In genomic region chr10:80053831-80054815, GRCm38 (mm10) we compare ENCODE assay signal across 9 mouse cellular contexts. TPM values are rescaled to one million over a fixed set of nuclear protein-coding genes. Genes with fewer than 3 reads are reported as not detected.
DNase-seq lines count a peak whose midpoint lies in the region; ATAC-seq and TF ChIP-seq lines count a peak whose summit lies in the region.
"Had no signal": no experiment of that assay in that cellular context is flagged by ENCODE, and none has a peak within 500 bp of the region (broad histone marks: within the 10 kb centered on the region; RNA-seq: fewer than 3 reads in every experiment).

No protein-coding gene starts in this region.

- intact Hi-C loops in left cerebral cortex, adult 2 months (cut with DNase I) = loop anchor here (2.0 kb wide), 1 partner anchor 61 kb away; the partner anchor contains the start of gene Stk11
- intact Hi-C loops in gastrocnemius, postnatal 36 days (cut with DNase I) = loop anchor here (1.0 kb wide), 1 partner anchor 60 kb away; no protein-coding TSS in a partner anchor

- 1% methylated on average over 77 of the region's 77 CpGs for whole genome bisulfite sequencing in intestine, embryonic 14.5 days
- WGBS in limb, embryonic 15.5 days = under 1% methylated on average over 77 of the region's 77 CpGs
- WGBS in midbrain, embryonic 14.5 days = 2% methylated on average over 76 of the region's 77 CpGs

- H3K4me2 ChIP-seq in intestine, embryonic 14.5 days (ENCODE audit: low read length) = peak overlapping the region; percentile 64
- peak overlapping the region; percentile 73 for H3K4me2 ChIP-seq in limb, embryonic 15.5 days
- H3K4me2 ChIP-seq in midbrain, embryonic 14.5 days (ENCODE audit: low read length) = peak overlapping the region; percentile 83

- no peaks in the 10 kb centered on the region for H3K9me3 ChIP-seq in intestine, embryonic 14.5 days (ENCODE audit: control insufficient read depth, low read length)
- no peaks in the 10 kb centered on the region for H3K9me3 ChIP-seq in limb, embryonic 15.5 days
- H3K9me3 ChIP-seq in midbrain, embryonic 14.5 days (ENCODE audit: control insufficient read depth, low read length) = no peaks in the 10 kb centered on the region

- H3K4me3 ChIP-seq in left cerebral cortex, adult 2 months = peak overlapping the region; percentile 90
- H3K4me3 ChIP-seq in intestine, embryonic 14.5 days (ENCODE audit: low read depth, low read length) = peak overlapping the region; percentile 81
- peak overlapping the region; percentile 89 for H3K4me3 ChIP-seq in limb, embryonic 15.5 days
- H3K4me3 ChIP-seq in midbrain, embryonic 14.5 days (replicated peaks; ENCODE audit: low read depth, low read length) = peak overlapping the region; percentile 83

- ATAC-seq in intestine, embryonic 14.5 days (replicated peaks; ENCODE audit: low FRiP score, low TSS enrichment, low read depth) = peak; percentile 63
- peak; percentile 19 for ATAC-seq in limb, embryonic 15.5 days (ENCODE audit: insufficient number of reproducible peaks, low FRiP score, low TSS enrichment, low read depth)
- peak; percentile 35 for ATAC-seq in midbrain, embryonic 14.5 days (ENCODE audit: low FRiP score, low TSS enrichment)

- H3K27me3 ChIP-seq in intestine, embryonic 14.5 days (replicated peaks; ENCODE audit: control insufficient read depth, insufficient read depth, low read length) = no peaks in the 10 kb centered on the region
- no peaks in the 10 kb centered on the region for H3K27me3 ChIP-seq in limb, embryonic 15.5 days
- H3K27me3 ChIP-seq in midbrain, embryonic 14.5 days (ENCODE audit: control insufficient read depth, insufficient read depth, low read length) = no peaks in the 10 kb centered on the region
- H3K27me3 ChIP-seq: Patski had no signal

- peaks cover 34% of the 10 kb centered on the region for H3K4me1 ChIP-seq in intestine, embryonic 14.5 days (replicated peaks; ENCODE audit: control insufficient read depth, insufficient read depth, low read length)
- H3K4me1 ChIP-seq in limb, embryonic 15.5 days = peaks cover 28% of the 10 kb centered on the region
- H3K4me1 ChIP-seq in midbrain, embryonic 14.5 days (ENCODE audit: control insufficient read depth, insufficient read depth, low read length) = peaks cover 13% of the 10 kb centered on the region; the same call in 1 of the 2 replicates

- H3K36me3 ChIP-seq in intestine, embryonic 14.5 days (ENCODE audit: control insufficient read depth, insufficient read depth, low read length) = peaks cover 30% of the 10 kb centered on the region
- peaks cover 34% of the 10 kb centered on the region for H3K36me3 ChIP-seq in limb, embryonic 15.5 days
- peaks cover 36% of the 10 kb centered on the region for H3K36me3 ChIP-seq in midbrain, embryonic 14.5 days (ENCODE audit: control insufficient read depth, insufficient read depth, low read length)

- peak overlapping the region; percentile 98 for H3K27ac ChIP-seq in left cerebral cortex, adult 2 months
- peak overlapping the region; percentile 97 for H3K27ac ChIP-seq in intestine, embryonic 14.5 days (ENCODE audit: low read depth)
- peak overlapping the region; percentile 97 for H3K27ac ChIP-seq in limb, embryonic 15.5 days
- peak overlapping the region; percentile 97 for H3K27ac ChIP-seq in midbrain, embryonic 14.5 days (replicated peaks; ENCODE audit: low read depth, low read length)

- TF ChIP-seq CTCF in left cerebral cortex, adult 2 months (IDR thresholded peaks at IDR 0.05) = peak; percentile 44

- peak; percentile 57 to 61 for DNase-seq in left cerebral cortex, adult 2 months (ENCODE audit: extremely low spot score in 1 of 2, low spot score in 2 of 2)
- DNase-seq in left cerebral cortex, adult 11 months (ENCODE audit: low spot score) = no peak
- peak; percentile 84 for DNase-seq in embryo, embryonic 11 days
- peak; percentile 54 to 73 for DNase-seq in gastrocnemius, postnatal 36 days
- peak; percentile 88 for DNase-seq in intestine, embryonic 14.5 days (ENCODE audit: low spot score)
- DNase-seq in midbrain, embryonic 14.5 days = peak; percentile 79
- peak; percentile 55 to 66 for DNase-seq in spleen, postnatal 36 days (ENCODE audit: low spot score in 2 of 2)

- H3K9ac ChIP-seq in intestine, embryonic 14.5 days (ENCODE audit: low read length) = peak overlapping the region; percentile 94
- peak overlapping the region; percentile 90 for H3K9ac ChIP-seq in limb, embryonic 15.5 days
- H3K9ac ChIP-seq in midbrain, embryonic 14.5 days (replicated peaks; ENCODE audit: low read length) = peak overlapping the region; percentile 96

RNA-seq across cellular contexts. Expression of gene Gpx4, which starts 7.2 kb away (rescaled TPM):
- 100 to 1,000 TPM; 494 to 526 TPM for total RNA-seq in left cerebral cortex, adult 2 months (2021)
- total RNA-seq in gastrocnemius, postnatal 36 days (2021) = 100 to 1,000 TPM; 500 to 536 TPM
- polyA plus RNA-seq in intestine, embryonic 14.5 days (2014; fragmentation: Nextera tagmentation; extraction: Ambion mirVana) = 607 and 623 TPM in 2 replicates
- 432 and 471 TPM in 2 replicates for polyA plus RNA-seq in limb, embryonic 15.5 days (2015; fragmentation: Nextera tagmentation; extraction: Ambion mirVana)
- polyA plus RNA-seq in midbrain, embryonic 14.5 days (2014; fragmentation: Nextera tagmentation; extraction: Ambion mirVana) = 508 and 543 TPM in 2 replicates

RNA-seq across cellular contexts. Expression of gene Polr2e, which starts 14.5 kb away (rescaled TPM):
- 10 to 100 TPM; 73.0 to 76.0 TPM for total RNA-seq in left cerebral cortex, adult 2 months (2021)
- 10 to 100 TPM; 36.0 to 42.5 TPM for total RNA-seq in gastrocnemius, postnatal 36 days (2021)
- polyA plus RNA-seq in intestine, embryonic 14.5 days (2014; fragmentation: Nextera tagmentation; extraction: Ambion mirVana) = 255 and 274 TPM in 2 replicates
- polyA plus RNA-seq in limb, embryonic 15.5 days (2015; fragmentation: Nextera tagmentation; extraction: Ambion mirVana) = 213 and 217 TPM in 2 replicates
- 157 and 167 TPM in 2 replicates for polyA plus RNA-seq in midbrain, embryonic 14.5 days (2014; fragmentation: Nextera tagmentation; extraction: Ambion mirVana)

RNA-seq across cellular contexts. Expression of gene Arhgap45, which starts 37.7 kb away (rescaled TPM):
- 1 to 10 TPM; 3.5 TPM for total RNA-seq in left cerebral cortex, adult 2 months (2021)
- 1 to 10 TPM; 1.1 to 2.7 TPM for total RNA-seq in gastrocnemius, postnatal 36 days (2021)
- 6.8 and 8.0 TPM in 2 replicates for polyA plus RNA-seq in intestine, embryonic 14.5 days (2014; fragmentation: Nextera tagmentation; extraction: Ambion mirVana)
- polyA plus RNA-seq in limb, embryonic 15.5 days (2015; fragmentation: Nextera tagmentation; extraction: Ambion mirVana) = 5.3 and 6.4 TPM in 2 replicates
- polyA plus RNA-seq in midbrain, embryonic 14.5 days (2014; fragmentation: Nextera tagmentation; extraction: Ambion mirVana) = 0.39 and 1.4 TPM in 2 replicates

RNA-seq across cellular contexts. Expression of gene Sbno2, which starts 51.2 kb away (rescaled TPM):
- total RNA-seq in left cerebral cortex, adult 2 months (2021) = 10 to 100 TPM; 21.4 to 22.1 TPM
- 1 to 10 TPM; 4.5 to 7.3 TPM for total RNA-seq in gastrocnemius, postnatal 36 days (2021)
- 14.1 TPM in 2 replicates for polyA plus RNA-seq in intestine, embryonic 14.5 days (2014; fragmentation: Nextera tagmentation; extraction: Ambion mirVana)
- 19.7 and 19.8 TPM in 2 replicates for polyA plus RNA-seq in limb, embryonic 15.5 days (2015; fragmentation: Nextera tagmentation; extraction: Ambion mirVana)
- 13.2 and 13.3 TPM in 2 replicates for polyA plus RNA-seq in midbrain, embryonic 14.5 days (2014; fragmentation: Nextera tagmentation; extraction: Ambion mirVana)

RNA-seq across cellular contexts. Expression of gene Abca7, which starts 57.8 kb away (rescaled TPM):
- total RNA-seq in left cerebral cortex, adult 2 months (2021) = 10 to 100 TPM; 13.5 to 13.8 TPM
- total RNA-seq in gastrocnemius, postnatal 36 days (2021) = 1 to 10 TPM; 5.4 to 5.8 TPM
- 3.7 and 3.8 TPM in 2 replicates for polyA plus RNA-seq in intestine, embryonic 14.5 days (2014; fragmentation: Nextera tagmentation; extraction: Ambion mirVana)
- 3.3 and 3.4 TPM in 2 replicates for polyA plus RNA-seq in limb, embryonic 15.5 days (2015; fragmentation: Nextera tagmentation; extraction: Ambion mirVana)
- polyA plus RNA-seq in midbrain, embryonic 14.5 days (2014; fragmentation: Nextera tagmentation; extraction: Ambion mirVana) = 3.7 and 4.1 TPM in 2 replicates
